Mouse (Mus musculus): ENCODE results near the gene Rpp14. TPM values are rescaled to one million over a fixed set of nuclear protein-coding genes. Genes with fewer than 3 reads are reported as not detected.
A peak's percentile ranks its signal among the peaks of the same experiment; 100 is the strongest.

Gene Rpp14
- total and polyA plus RNA-seq, 2 experiments from 2014 or later = 43.8 to 47.7 TPM

GRCm38 (mm10) chr14:8038791-8039448 lies 41.2 kb upstream of the Rpp14 start:
- ATAC-seq (peak; percentile 65), DNase-seq (peak; percentile 35)
- TF ChIP-seq CTCF (IDR thresholded peaks at IDR 0.05; ENCODE audit: low read depth) = no peak
- H3K27ac ChIP-seq (ENCODE audit: low read depth, low read length) = no peak overlapping the region
- no peaks in the 10 kb centered on the region for H3K9me3 ChIP-seq (ENCODE audit: low read length)
- H3K9ac ChIP-seq = no peak overlapping the region
- H3K27me3 ChIP-seq (ENCODE audit: insufficient read depth, low read length) = no peaks in the 10 kb centered on the region
- no peak overlapping the region for H3K4me3 ChIP-seq (ENCODE audit: low read depth, low read length)
- no peak overlapping the region for H3K4me2 ChIP-seq (ENCODE audit: low read depth)
- 62% methylated on average over 7 of the region's 7 CpGs for WGBS
- H3K4me1 ChIP-seq (ENCODE audit: insufficient read depth) = no peaks in the 10 kb centered on the region
- H3K36me3 ChIP-seq (ENCODE audit: insufficient read depth) = peaks cover 24% of the 10 kb centered on the region; the same call in 1 of the 2 replicates

DNA sequence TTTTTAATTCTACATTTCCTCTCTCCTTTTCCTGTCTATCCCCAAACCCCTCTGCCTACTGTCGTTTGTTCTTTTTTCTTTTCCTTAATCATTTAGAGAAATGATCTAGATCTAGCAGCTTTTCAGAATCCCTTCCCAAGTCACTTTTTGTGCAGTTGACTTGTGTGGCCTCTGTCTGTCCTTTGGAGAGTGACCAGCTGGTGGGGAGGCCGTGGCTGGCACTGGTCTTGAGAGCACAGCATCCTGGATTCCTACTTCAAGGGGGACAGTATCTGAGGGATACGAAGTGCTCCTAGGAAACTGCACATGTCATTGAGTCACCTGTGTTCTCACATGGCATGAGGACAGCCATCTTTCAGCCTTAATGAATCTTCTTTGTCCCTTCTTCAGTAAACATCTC lies 40.0 kb upstream of the Rpp14 start:
- no peak for TF ChIP-seq CTCF (IDR thresholded peaks at IDR 0.05; ENCODE audit: low read depth)
- no peak for DNase-seq
- WGBS = 86% methylated on average over 3 of the region's 3 CpGs
- Histone ChIP-seq H3K4me1 (ENCODE audit: insufficient read depth) (no peaks in the 10 kb centered on the region), H3K27me3 (ENCODE audit: insufficient read depth, low read length) (no peaks in the 10 kb centered on the region), H3K9me3 (ENCODE audit: low read length) (no peaks in the 10 kb centered on the region), H3K9ac (no peak overlapping the region), H3K36me3 (ENCODE audit: insufficient read depth) (peaks cover 24% of the 10 kb centered on the region; the same call in 1 of the 2 replicates), H3K27ac (ENCODE audit: low read depth, low read length) (no peak overlapping the region), H3K4me2 (ENCODE audit: low read depth) (no peak overlapping the region), H3K4me3 (ENCODE audit: low read depth, low read length) (no peak overlapping the region)
- ATAC-seq = no peak

GRCm38 (mm10) chr14:8040911-8041678 lies 39.1 kb upstream of the Rpp14 start:
- WGBS = 86% methylated on average over 12 of the region's 12 CpGs
- H3K9ac ChIP-seq = no peak overlapping the region
- no peak overlapping the region for H3K4me2 ChIP-seq (ENCODE audit: low read depth)
- no peaks in the 10 kb centered on the region for H3K9me3 ChIP-seq (ENCODE audit: low read length)
- ATAC-seq (no peak), DNase-seq (no peak)
- no peak overlapping the region for H3K4me3 ChIP-seq (ENCODE audit: low read depth, low read length)
- H3K4me1 ChIP-seq (ENCODE audit: insufficient read depth) = no peaks in the 10 kb centered on the region
- peaks cover 29% of the 10 kb centered on the region; the same call in 1 of the 2 replicates for H3K36me3 ChIP-seq (ENCODE audit: insufficient read depth)
- H3K27me3 ChIP-seq (ENCODE audit: insufficient read depth, low read length) = no peaks in the 10 kb centered on the region
- H3K27ac ChIP-seq (ENCODE audit: low read depth, low read length) = no peak overlapping the region
- no peak for TF ChIP-seq CTCF (IDR thresholded peaks at IDR 0.05; ENCODE audit: low read depth)

- Histone ChIP-seq H3K36me3 (ENCODE audit: insufficient read depth) (peaks cover 37% of the 10 kb centered on the region), H3K9ac (no peak overlapping the region), H3K27me3 (ENCODE audit: insufficient read depth, low read length) (no peaks in the 10 kb centered on the region), H3K27ac (ENCODE audit: low read depth, low read length) (no peak overlapping the region), H3K4me2 (ENCODE audit: low read depth) (no peak overlapping the region), H3K4me3 (ENCODE audit: low read depth, low read length) (no peak overlapping the region), H3K9me3 (ENCODE audit: low read length) (no peaks in the 10 kb centered on the region), H3K4me1 (ENCODE audit: insufficient read depth) (no peaks in the 10 kb centered on the region)
- DNase-seq = no peak
- 89% methylated on average over 2 of the region's 2 CpGs for WGBS
- TF ChIP-seq CTCF (IDR thresholded peaks at IDR 0.05; ENCODE audit: low read depth) = no peak
- no peak for ATAC-seq
These were observed 38.0 kb upstream of the Rpp14 start for GRCm38 (mm10) chr14:8042120-8042519.

DNA sequence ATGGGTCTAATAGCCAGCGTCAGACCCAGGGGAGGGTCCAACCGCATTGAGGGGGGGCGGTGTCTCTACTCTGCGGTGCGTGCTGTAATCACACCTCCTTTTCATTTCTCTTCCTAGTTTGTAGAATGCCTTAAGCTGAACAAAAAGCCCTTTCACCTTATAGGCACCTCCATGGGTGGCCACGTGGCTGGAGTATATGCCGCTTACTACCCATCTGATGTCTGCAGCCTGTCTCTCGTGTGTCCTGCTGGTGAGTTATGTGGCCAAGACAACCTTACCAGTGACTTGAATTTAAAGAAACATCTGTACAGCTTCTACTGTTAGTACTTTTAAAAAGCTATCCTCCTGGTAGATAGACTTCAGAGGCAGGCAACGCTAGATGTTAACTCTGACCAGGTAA lies 37.6 kb upstream of the Rpp14 start:
- peaks cover 39% of the 10 kb centered on the region for H3K36me3 ChIP-seq (ENCODE audit: insufficient read depth)
- DNase-seq = no peak
- ATAC-seq = no peak
- no peaks in the 10 kb centered on the region for H3K4me1 ChIP-seq (ENCODE audit: insufficient read depth)
- no peak overlapping the region for H3K4me3 ChIP-seq (ENCODE audit: low read depth, low read length)
- no peaks in the 10 kb centered on the region for H3K9me3 ChIP-seq (ENCODE audit: low read length)
- no peak for TF ChIP-seq CTCF (IDR thresholded peaks at IDR 0.05; ENCODE audit: low read depth)
- H3K27ac ChIP-seq (ENCODE audit: low read depth, low read length) = no peak overlapping the region
- no peaks in the 10 kb centered on the region for H3K27me3 ChIP-seq (ENCODE audit: insufficient read depth, low read length)
- WGBS = 93% methylated on average over 9 of the region's 9 CpGs
- no peak overlapping the region for H3K9ac ChIP-seq
- no peak overlapping the region for H3K4me2 ChIP-seq (ENCODE audit: low read depth)

- Histone ChIP-seq H3K4me1 (ENCODE audit: insufficient read depth) (no peaks in the 10 kb centered on the region), H3K4me3 (ENCODE audit: low read depth, low read length) (no peak overlapping the region), H3K27ac (ENCODE audit: low read depth, low read length) (no peak overlapping the region), H3K27me3 (ENCODE audit: insufficient read depth, low read length) (no peaks in the 10 kb centered on the region), H3K36me3 (ENCODE audit: insufficient read depth) (peaks cover 50% of the 10 kb centered on the region), H3K9ac (no peak overlapping the region), H3K4me2 (ENCODE audit: low read depth) (no peak overlapping the region), H3K9me3 (ENCODE audit: low read length) (no peaks in the 10 kb centered on the region)
- TF ChIP-seq CTCF (IDR thresholded peaks at IDR 0.05; ENCODE audit: low read depth) = peak; percentile 65
- whole genome bisulfite sequencing = 68% methylated on average over 8 of the region's 8 CpGs
- DNase-seq (peak; percentile 67), ATAC-seq (no peak)
These were observed 35.8 kb upstream of the Rpp14 start for GRCm38 (mm10) chr14:8044330-8044729.

GRCm38 (mm10) chr14:8044786-8045185 lies 35.4 kb upstream of the Rpp14 start:
- H3K4me1 ChIP-seq (ENCODE audit: insufficient read depth) = no peaks in the 10 kb centered on the region
- no peaks in the 10 kb centered on the region for H3K9me3 ChIP-seq (ENCODE audit: low read length)
- H3K36me3 ChIP-seq (ENCODE audit: insufficient read depth) = peaks cover 55% of the 10 kb centered on the region
- no peak overlapping the region for H3K4me2 ChIP-seq (ENCODE audit: low read depth)
- H3K9ac ChIP-seq = no peak overlapping the region
- H3K4me3 ChIP-seq (ENCODE audit: low read depth, low read length) = no peak overlapping the region
- H3K27me3 ChIP-seq (ENCODE audit: insufficient read depth, low read length) = no peaks in the 10 kb centered on the region
- ATAC-seq = no peak
- 93% methylated on average over 6 of the region's 6 CpGs for WGBS
- no peak for DNase-seq
- no peak for TF ChIP-seq CTCF (IDR thresholded peaks at IDR 0.05; ENCODE audit: low read depth)
- no peak overlapping the region for H3K27ac ChIP-seq (ENCODE audit: low read depth, low read length)

Measured in forebrain, postnatal 0 days (tissue).